Mouse (Mus musculus): Measurements from ENCODE around the gene Gm20388.

DNA sequence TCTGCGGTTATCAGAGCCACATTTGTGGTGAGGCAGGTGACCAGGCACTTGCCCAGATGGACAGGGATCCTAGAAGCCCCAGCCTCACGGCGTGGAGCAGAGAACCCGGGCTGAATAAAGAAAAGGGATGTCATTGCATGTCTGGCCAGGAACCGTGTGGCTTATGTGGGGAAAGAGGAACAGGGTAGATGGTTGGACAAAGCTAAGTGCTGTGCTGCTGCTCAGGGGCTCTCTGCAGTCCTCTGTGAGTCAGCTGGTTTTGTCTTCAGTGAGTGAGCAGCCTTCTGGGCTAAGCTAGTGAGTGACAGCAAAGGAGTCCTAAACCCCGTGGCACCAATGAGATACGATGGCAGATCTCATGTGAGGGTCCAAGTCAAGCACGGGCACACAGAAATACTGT, 220.5 kb downstream of the Gm20388 start:
- TF ChIP-seq POLR2A (IDR thresholded peaks at IDR 0.05; ENCODE audit: insufficient read depth, low read length), result no peak
- TF ChIP-seq CTCF (IDR thresholded peaks at IDR 0.05; ENCODE audit: low read depth, low read length), result no peak
- TF ChIP-seq EP300 (IDR thresholded peaks at IDR 0.05; ENCODE audit: insufficient read depth, low read depth, low read length), result no peak

Data from ES-Bruce4 (cell line).